Mouse (Mus musculus) testis, adult 2 months (tissue): ENCODE results near the gene Bmper.

Experiments used
- CTCF ChIP-seq: fragments of 200-500 bp; IDR thresholded peaks from 2 replicates; pipeline ENCODE4 v1.5.1; 2012; ENCODE audit warnings: low read depth, mild to moderate bottlenecking, inconsistent platforms, low read length, moderate library complexity; ENCODE audit not compliant: control insufficient read depth, insufficient read depth, insufficient replicate concordance
- POLR2A ChIP-seq: fragments of 200-500 bp; IDR thresholded peaks from 2 replicates; pipeline ENCODE4 v1.6.1; 2012; ENCODE audit warnings: low read depth, mild to moderate bottlenecking, inconsistent platforms, low read length, moderate library complexity; ENCODE audit not compliant: control insufficient read depth

DNA sequence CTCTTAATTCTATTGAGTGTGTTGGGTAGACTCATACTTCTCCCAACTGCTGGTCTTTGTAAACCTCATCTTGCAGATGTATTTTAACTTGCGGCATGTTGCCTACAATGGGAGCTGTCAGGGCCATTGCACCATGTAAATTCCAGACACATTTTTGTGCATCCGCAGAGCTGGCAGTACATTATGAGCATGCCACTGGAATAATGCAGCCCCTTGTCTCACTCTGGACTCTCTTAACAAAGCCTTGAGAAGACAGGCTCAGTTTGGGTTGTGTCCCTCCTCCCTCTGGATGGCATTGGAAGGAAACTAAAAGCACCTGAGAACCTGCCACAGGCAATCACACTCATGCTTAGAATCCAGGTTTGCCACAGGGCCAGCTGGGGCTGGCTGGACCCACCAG is 209.8 kb downstream of the Bmper start:
- no peak for TF ChIP-seq CTCF
- no peak for TF ChIP-seq POLR2A
